Mouse (Mus musculus) c-Kit-positive CD71-negative TER-119-negative erythroid progenitor cells, embryonic 14.5 days (primary cell): ENCODE measurements at regions not wholly inside any gene's neighbourhood (a gene's known extent, or its start where the extent isn't known, plus 50 kb on each side); places are given as distances from the start of the nearest gene placed in this dataset.

ENCODE experiments used
- DNase-seq: peaks from one replicate; pipeline ENCODE4 v3.0.0-alpha.2; 2013; ENCODE audit warnings: low read depth

- DNase-seq, result no peak
These were observed 70.7 kb downstream of the Setd4 start for GRCm38 (mm10) chr16:93533205-93533604.

- DNase-seq, result no peak
These were observed 71.9 kb downstream of the Setd4 start for GRCm38 (mm10) chr16:93531937-93532336.

DNA sequence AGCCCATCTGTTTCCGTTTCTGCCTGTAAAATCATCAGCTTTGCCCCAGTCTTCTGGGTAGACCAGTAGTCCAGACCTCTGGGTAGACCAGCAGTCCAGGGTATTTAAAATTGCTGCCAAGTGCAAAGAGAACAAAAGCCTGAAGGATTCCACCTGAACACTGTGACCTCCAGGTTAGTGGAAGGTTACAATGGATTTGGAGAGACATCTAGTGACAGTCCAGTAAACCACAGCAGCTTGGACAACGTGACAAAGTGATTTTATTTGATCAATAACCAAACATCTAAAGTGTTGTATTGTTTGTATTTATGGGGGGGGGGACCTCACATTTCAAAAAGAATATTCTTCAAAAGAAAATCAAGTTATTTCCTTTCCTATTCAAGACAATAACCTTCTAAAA is 81.4 kb downstream of the Setd4 start:
- no peak for DNase-seq

GRCm38 (mm10) chr16:93520481-93520880 is 83.4 kb downstream of the Setd4 start:
- no peak for DNase-seq

DNA sequence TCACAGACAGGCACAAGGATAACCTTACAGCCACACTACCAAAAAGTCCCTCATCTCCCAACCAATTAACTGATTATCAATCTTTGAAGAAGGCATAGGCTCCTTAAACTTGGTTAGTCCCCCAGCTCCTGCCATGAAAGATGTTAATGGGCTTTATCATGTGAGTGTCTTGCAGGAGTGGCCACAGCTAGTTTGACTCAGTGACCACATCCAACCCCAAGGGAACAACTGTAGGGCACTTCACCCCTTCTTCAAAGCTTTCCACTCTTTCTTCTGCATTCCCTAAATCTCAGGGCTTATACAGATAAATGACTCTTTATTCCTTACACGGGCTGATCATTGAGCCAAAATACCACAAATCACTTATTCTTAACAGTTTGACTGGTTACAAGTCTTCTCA is 85.2 kb downstream of the Setd4 start:
- DNase-seq, result no peak

- DNase-seq, result no peak
These were observed 87.1 kb downstream of the Setd4 start for GRCm38 (mm10) chr16:93516793-93517192.

GRCm38 (mm10) chr16:93515456-93515941 is 88.4 kb downstream of the Setd4 start:
- DNase-seq, result no peak

DNA sequence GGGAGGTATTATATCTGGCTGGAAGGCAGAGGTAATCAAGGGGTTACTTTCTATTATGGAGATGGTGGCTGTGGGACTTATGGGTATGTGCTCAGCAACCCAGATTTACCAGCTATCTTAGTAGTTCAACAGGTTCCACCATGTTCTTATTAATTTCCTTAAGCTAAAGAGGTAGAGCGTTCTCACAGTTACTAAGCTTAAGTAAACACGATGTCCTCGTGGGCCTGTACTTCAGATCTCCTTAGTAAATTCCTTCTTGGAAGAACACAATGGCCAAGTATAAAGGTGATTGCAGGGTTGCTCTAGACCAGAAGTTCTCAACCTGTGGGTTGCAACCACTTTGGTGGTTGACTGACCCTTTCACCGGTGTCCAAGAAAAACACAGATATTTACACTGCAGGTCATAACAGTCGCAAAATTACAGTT is 90.2 kb downstream of the Setd4 start:
- no peak for DNase-seq

- no peak for DNase-seq
These were observed 91.9 kb downstream of the Setd4 start for GRCm38 (mm10) chr16:93511988-93512387.

- DNase-seq, result no peak
These were observed 92.3 kb downstream of the Setd4 start for GRCm38 (mm10) chr16:93511517-93511916.

GRCm38 (mm10) chr16:93498800-93499199 is 105.1 kb downstream of the Setd4 start:
- DNase-seq, result no peak

DNA sequence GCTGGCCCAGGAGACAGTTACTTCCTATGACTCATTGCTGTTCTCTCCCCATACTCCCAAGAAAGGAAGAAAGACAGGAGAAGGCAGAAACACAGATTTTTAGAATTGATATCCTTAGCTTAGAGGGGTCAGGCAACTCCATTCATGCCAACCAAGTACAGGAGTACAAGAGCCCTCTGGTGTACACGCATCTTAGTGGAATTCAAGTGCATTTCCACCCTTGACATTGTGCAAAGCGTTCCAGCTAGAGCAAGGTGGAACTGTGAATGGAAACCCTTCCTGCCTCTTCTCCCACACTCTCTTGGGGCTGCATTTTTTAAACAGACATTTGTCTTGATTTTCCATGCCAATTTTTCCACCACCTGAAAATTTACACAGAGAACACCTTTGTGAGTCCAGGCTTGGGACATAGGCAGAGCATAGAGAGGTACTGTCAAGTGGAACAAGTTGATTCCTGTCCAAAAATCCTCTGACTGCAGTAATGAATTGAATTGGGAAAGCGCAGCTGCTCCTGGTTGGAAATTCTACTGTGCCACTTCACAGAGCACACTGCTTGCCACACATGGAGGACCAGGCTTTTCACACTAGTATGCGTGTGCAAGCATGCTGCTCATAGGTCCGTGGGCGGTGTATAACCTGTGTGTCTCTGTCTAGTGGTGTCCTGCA is 110.4 kb downstream of the Setd4 start:
- DNase-seq, result no peak

DNA sequence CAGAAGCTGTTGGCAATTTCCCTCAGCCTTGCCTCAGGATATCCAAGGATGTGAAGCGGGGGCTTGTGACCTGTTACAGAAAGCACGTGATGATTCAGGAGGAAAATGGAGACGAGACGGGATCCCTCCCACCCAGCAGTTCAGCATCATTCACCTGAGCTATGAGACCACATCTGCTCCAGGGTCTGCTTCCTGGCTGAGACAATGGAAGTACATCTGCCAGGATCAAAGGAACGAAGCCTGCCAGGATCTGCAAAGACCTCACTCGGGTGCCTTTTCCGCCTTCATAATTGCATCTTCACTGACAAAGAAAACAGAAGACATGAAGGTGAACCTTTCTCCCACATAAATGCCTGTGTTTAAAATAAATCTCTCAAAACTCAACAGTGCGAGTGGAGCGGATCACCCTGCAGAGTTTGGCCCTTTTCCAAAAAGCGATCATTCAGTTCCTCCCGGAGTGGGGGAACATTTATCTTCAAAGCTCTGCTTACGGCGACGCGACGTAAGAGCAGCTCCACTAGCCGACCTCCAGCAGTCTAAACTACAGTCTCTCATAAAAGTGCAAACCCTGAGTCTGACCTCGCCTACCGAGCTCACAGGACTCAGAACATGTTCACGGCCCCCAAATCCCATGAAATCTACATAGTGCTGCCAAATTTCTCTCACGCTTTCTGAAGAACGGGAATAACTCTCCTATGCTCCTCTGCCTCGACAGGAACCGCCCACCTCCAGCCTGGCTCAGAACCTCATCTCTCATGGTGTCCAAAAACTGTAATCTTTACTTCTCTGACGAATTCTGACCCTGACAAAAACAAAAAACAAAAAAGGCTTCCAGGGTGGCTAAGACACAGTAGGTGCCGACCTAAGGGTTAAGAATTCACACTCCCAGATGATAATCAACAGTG is 117.0 kb downstream of the Setd4 start:
- no peak for DNase-seq

GRCm38 (mm10) chr16:93469957-93470356 is 133.9 kb downstream of the Setd4 start:
- no peak for DNase-seq

- DNase-seq, result no peak
These were observed 138.1 kb downstream of the Setd4 start for GRCm38 (mm10) chr16:93465741-93466140.

GRCm38 (mm10) chr16:93464898-93465297 is 139.0 kb downstream of the Setd4 start:
- DNase-seq, result no peak

- no peak for DNase-seq
These were observed 140.5 kb downstream of the Setd4 start for GRCm38 (mm10) chr16:93463405-93463804.

GRCm38 (mm10) chr16:93462286-93462610 is 141.6 kb downstream of the Setd4 start:
- no peak for DNase-seq

GRCm38 (mm10) chr16:93461406-93462285 is 142.2 kb downstream of the Setd4 start:
- no peak for DNase-seq

DNA sequence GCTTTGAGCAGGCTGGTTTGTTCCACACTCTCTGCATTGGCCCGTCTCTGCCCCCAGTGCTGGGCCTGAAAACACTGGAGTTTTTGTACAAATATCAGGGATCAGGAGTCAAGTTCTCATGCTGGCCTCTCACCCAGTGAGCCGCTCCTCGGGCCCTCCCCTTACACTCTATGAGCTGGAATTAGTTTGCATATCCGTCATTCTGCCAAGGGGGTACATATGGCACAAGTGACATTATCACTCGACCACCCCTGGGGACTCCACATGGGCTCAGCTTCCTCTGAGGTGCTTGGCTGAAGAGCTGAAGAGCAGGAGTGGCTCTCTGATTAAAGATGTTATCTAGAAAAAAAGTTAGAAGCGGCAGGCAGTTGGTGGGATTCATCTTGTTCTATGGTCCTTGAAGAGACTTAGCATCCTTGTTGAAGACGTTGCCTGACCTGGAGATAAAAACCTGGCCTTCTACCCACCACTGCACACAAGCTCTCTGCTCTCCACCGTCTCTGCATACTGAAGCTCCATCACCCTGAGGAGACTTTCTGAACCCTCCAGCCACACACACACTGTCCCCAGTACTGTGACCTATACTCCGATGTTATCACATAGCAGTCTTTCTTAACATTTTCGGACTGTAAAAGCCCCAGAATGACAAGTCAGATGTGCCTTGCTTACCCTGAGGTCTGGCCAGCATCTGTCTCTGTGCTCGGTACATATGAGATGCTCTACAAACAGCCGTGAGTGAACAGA is 144.2 kb downstream of the Setd4 start:
- DNase-seq, result no peak
